Mouse (Mus musculus) forebrain, embryonic 16.5 days (tissue): ENCODE results near the gene Slc43a3. TPM values are rescaled to one million over a fixed set of nuclear protein-coding genes. Genes with fewer than 3 reads are reported as not detected.

Experiments used
- ATAC-seq: fragments of 200-750 bp; cut with Nextera tagmentation; 2 replicates; pipeline ENCODE4 v1.8.0; 2017; ENCODE audit warnings: mild to moderate bottlenecking, moderate library complexity
- H3K27ac ChIP-seq: fragments of 300-500 bp; sonication (generic); 2 replicates; pipeline ENCODE4 v1.5.1; 2014; ENCODE audit warnings: low read length, control low read depth
- H3K27me3 ChIP-seq: fragments of 300-500 bp; sonication (generic); replicated peaks from 2 replicates; pipeline ENCODE4 v1.6.1; 2014; ENCODE audit warnings: low read length; ENCODE audit not compliant: control insufficient read depth, insufficient read depth
- H3K36me3 ChIP-seq: fragments of 300-500 bp; sonication (generic); 2 replicates; pipeline ENCODE4 v1.6.1; 2014; ENCODE audit not compliant: control insufficient read depth, insufficient read depth
- H3K4me1 ChIP-seq: fragments of 300-500 bp; sonication (generic); replicated peaks from 2 replicates; pipeline ENCODE4 v1.6.1; 2014; ENCODE audit warnings: low read length; ENCODE audit not compliant: control insufficient read depth, insufficient read depth
- H3K4me2 ChIP-seq: fragments of 300-500 bp; sonication (generic); 2 replicates; pipeline ENCODE4 v1.6.1; 2014; ENCODE audit warnings: mild to moderate bottlenecking, low read length, control low read depth
- H3K4me3 ChIP-seq: fragments of 300-500 bp; sonication (generic); replicated peaks from 2 replicates; pipeline ENCODE4 v1.5.1; 2014; ENCODE audit warnings: mild to moderate bottlenecking, low read length, control low read depth
- H3K9ac ChIP-seq: fragments of 300-500 bp; sonication (generic); replicated peaks from 2 replicates; pipeline ENCODE4 v1.6.1; 2014; ENCODE audit warnings: low read depth, low read length, control low read depth
- H3K9me3 ChIP-seq: fragments of 300-500 bp; sonication (generic); 2 replicates; pipeline ENCODE4 v1.6.1; 2016; ENCODE audit warnings: low read length; ENCODE audit not compliant: control insufficient read depth
- WGBS: fragments of 180-500 bp; shearing (Covaris S2); extraction: QIAGEN DNeasy Blood & Tissue Kit; methylation state at CpG from one replicate; pipeline ENCODE4 v1.1.7; 2014; 5-methylcytosine and 5-hydroxymethylcytosine counted together
- polyA plus RNA-seq: library from polyadenylated mRNA; unstranded; fragments of >200 nt; fragmentation: Nextera tagmentation; extraction: Ambion mirVana; gene quantifications from 2 replicates; pipeline ENCODE4 v1.2.1, GENCODE M21; 2015

The Slc43a3 gene
- polyA plus RNA-seq, 1 experiment from 2014 or later = 6.6 TPM

DNA sequence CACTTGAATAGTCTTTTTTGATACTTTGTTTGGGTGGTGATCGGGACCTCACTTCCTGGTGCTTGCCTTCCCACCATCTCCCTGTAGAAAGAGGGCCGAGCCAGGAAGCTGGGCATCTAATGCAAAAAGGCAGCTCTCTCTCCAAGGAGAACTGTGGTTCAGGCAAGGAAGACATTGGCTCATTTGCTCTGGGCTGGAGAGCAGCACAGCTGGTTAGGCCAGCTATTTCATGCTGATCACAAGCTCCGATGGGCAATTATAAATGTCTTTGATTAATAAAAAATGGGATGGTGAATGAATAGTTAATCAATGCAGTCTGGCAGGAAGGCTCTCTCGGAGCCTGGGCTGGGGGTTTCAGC lies 1.8 kb upstream of the Slc43a3 start:
- WGBS = 35% methylated on average over 4 of the region's 4 CpGs
- Histone ChIP-seq H3K27ac (no peak overlapping the region), H3K27me3 (no peaks in the 10 kb centered on the region), H3K9ac (no peak overlapping the region), H3K4me2 (no peak overlapping the region), H3K9me3 (no peaks in the 10 kb centered on the region), H3K4me3 (no peak overlapping the region), H3K4me1 (peaks cover 3% of the 10 kb centered on the region; the same call in 1 of the 2 replicates), H3K36me3 (no peaks in the 10 kb centered on the region)
- ATAC-seq = no peak

DNA sequence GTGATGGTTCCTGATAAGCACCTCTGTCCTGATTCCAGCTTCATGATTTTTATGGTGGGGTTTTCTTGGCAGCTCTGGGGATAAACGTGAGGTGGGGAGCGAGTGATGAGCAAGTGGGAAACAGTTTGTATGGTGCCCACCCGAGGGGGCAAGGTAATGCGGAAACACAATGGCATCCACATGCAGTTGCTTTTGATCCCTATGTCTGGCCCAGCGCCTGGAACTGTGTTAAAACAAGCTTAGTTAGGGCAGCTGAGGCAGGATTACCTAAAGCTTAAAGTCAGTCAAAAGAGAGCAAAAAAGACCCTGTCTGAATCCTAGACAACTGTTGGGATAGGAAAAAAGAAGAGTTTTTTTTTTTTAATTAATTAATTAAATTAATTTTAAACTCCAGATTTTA lies 1.3 kb upstream of the Slc43a3 start:
- no peak for ATAC-seq
- no peak overlapping the region for H3K4me3 ChIP-seq
- no peaks in the 10 kb centered on the region for H3K27me3 ChIP-seq
- no peaks in the 10 kb centered on the region for H3K36me3 ChIP-seq
- peaks cover 3% of the 10 kb centered on the region; the same call in 1 of the 2 replicates for H3K4me1 ChIP-seq
- H3K4me2 ChIP-seq = no peak overlapping the region
- 37% methylated on average over 5 of the region's 5 CpGs for WGBS
- H3K9ac ChIP-seq = no peak overlapping the region
- H3K27ac ChIP-seq = no peak overlapping the region
- no peaks in the 10 kb centered on the region for H3K9me3 ChIP-seq

DNA sequence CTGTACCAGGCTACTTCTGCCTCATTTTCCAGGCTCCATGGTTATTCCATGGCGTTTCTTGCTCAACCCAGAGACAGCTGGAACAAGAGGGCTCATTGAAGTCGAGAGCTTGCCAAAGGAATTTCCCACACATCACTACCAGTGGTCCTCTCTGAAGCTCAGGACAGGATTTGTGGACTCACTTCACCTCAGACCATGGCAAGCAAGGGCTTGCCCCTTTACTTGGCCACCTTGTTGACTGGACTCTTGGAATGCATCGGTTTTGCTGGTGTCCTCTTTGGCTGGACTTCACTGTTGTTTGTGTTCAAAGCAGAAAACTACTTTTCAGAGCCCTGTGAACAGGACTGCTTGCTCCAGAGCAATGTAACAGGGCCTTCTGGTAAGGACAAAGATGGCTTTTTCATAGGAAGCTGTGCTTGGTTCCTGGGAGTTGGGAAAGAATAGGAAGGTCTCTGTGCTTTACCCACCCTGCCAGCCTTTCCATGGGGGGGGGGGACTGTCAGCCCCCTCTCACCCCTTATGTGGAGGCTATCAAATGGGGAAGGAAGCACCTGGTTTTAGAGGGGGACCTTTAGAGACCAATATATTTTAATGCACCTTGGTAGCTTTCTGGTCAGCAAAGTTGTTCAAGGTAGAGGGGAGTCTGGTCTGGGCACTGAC lies 1.2 kb downstream of the Slc43a3 start:
- 82% methylated on average over 3 of the region's 3 CpGs for WGBS
- Histone ChIP-seq H3K27ac (no peak overlapping the region), H3K9me3 (no peaks in the 10 kb centered on the region), H3K27me3 (no peaks in the 10 kb centered on the region), H3K4me1 (peaks cover 3% of the 10 kb centered on the region; the same call in 1 of the 2 replicates), H3K4me2 (no peak overlapping the region), H3K9ac (no peak overlapping the region), H3K36me3 (no peaks in the 10 kb centered on the region), H3K4me3 (no peak overlapping the region)
- ATAC-seq = no peak

DNA sequence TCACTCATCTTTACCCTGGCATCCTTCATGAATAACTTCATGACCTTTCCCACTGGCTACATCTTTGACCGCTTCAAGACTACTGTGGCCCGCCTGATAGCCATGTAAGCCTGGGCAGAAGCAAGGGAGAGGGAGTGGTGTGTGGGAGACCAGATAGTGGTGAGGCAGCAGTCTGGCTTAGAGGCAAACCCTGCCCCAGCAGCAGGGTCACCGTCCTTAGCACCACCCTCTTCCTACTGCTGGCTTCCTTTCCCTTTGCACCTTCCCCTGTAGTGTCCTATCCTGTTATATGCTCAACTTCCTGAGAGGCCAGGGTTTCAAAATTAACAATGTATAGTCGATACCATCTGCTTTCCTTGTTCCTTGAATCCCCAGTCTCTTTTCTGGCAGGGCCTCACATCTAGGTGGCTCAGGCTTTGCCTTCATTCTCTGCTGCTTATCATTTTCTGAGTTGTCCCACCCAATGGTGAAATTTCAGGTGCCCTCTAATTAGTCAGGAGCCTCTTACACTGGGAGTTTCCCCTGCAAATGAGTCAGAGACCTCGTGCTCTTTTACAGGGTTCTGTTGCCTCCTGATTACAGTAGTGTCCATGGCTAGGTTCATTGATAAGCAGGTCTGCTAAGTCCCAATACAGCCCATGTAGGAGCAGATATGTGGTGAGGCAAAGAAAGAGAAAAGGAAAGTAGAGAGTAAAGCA lies 2.0 kb downstream of the Slc43a3 start:
- no peak overlapping the region for H3K27ac ChIP-seq
- H3K27me3 ChIP-seq = no peaks in the 10 kb centered on the region
- no peaks in the 10 kb centered on the region for H3K36me3 ChIP-seq
- peaks cover 3% of the 10 kb centered on the region; the same call in 1 of the 2 replicates for H3K4me1 ChIP-seq
- no peak overlapping the region for H3K9ac ChIP-seq
- ATAC-seq = no peak
- 90% methylated on average over 5 of the region's 5 CpGs for WGBS
- no peaks in the 10 kb centered on the region for H3K9me3 ChIP-seq
- no peak overlapping the region for H3K4me3 ChIP-seq
- H3K4me2 ChIP-seq = no peak overlapping the region

DNA sequence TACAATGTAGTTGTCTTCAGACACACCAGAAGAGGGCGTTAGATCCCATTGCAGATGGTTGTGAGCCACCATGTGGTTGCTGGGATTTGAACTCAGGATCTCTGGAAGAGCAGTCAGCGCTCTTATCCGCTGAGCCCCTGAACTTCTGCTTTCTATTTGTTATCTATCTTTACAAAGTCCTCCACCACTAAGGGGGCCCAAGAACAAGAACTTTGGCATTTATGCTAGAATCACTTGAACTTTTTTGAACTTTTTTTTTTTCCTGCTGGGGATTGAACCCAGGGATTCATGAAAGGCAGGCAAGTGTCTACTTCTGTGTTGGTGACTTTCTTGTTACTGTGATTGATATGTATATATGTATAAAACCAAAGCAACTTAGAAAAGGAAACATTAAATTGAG lies 2.9 kb downstream of the Slc43a3 start:
- Histone ChIP-seq H3K9me3 (no peaks in the 10 kb centered on the region), H3K4me3 (no peak overlapping the region), H3K36me3 (no peaks in the 10 kb centered on the region), H3K4me2 (no peak overlapping the region), H3K27ac (no peak overlapping the region), H3K9ac (no peak overlapping the region), H3K4me1 (peaks cover 3% of the 10 kb centered on the region; the same call in 1 of the 2 replicates), H3K27me3 (no peaks in the 10 kb centered on the region)
- 92% methylated on average over 3 of the region's 3 CpGs for WGBS
- no peak for ATAC-seq

DNA sequence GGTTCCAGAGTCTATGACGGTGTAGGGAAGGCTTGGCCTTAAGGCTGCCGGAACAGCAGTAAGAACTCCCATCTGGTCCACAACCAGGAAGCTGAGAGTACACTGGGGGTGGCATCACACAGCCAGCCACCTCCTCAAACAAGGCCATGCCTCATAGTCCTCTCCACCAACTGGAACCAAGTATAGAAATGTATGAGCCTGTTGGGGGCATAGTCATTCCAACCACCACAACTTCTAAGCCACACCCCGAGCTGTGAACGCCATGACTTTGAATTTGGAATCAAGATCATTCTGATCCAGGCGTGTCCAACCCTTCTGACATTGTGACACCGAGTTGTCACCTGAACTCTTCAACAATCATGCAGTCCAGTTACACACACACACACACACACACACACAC lies 3.3 kb downstream of the Slc43a3 start:
- Histone ChIP-seq H3K9ac (no peak overlapping the region), H3K9me3 (no peaks in the 10 kb centered on the region), H3K4me3 (no peak overlapping the region), H3K36me3 (no peaks in the 10 kb centered on the region), H3K27me3 (no peaks in the 10 kb centered on the region), H3K4me1 (peaks cover 3% of the 10 kb centered on the region; the same call in 1 of the 2 replicates), H3K4me2 (no peak overlapping the region), H3K27ac (no peak overlapping the region)
- WGBS = 97% methylated on average over 6 of the region's 6 CpGs
- no peak for ATAC-seq

DNA sequence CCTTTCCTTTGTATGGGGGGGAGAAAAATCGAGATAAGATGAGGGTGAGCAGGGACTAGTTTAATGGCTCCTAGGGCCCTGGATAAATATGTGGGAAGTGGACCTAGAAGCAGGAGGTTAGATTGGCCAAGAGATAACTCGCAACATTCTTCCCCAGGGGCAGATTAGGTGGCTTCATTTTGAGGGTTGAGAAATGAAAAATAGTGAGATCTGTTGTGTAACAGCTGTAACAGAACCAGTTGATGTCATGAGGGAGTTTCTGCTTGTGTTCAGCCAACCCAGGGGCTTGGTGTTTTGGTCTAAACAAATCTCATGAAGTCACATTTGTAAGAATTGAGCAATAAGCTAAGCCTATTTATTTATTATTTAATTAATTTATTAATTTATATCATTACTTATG lies 5.0 kb downstream of the Slc43a3 start:
- no peak overlapping the region for H3K27ac ChIP-seq
- no peak for ATAC-seq
- 81% methylated on average over 2 of the region's 2 CpGs for WGBS

DNA sequence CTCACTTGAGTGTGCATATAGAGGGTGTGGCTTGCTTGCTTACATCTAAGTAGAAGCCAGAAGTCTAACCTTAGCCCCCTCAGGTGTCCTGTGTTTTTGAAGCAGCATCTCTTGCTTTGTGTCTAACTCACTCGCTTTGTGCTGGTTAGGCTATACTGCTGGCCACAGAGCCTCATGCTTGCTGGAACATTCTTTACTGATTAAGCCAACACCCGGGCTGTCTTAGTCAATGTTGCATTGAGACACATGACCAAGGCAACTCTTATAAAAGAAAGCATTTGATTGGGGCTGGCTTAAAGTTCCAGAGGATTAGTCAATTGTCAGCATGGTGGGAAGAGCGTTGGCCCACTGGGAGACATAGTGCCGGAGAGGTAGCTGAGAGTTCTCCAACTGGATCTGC lies 5.4 kb downstream of the Slc43a3 start:
- Histone ChIP-seq H3K4me1 (no peaks in the 10 kb centered on the region; the same call in 1 of the 2 replicates), H3K4me2 (no peak overlapping the region), H3K36me3 (no peaks in the 10 kb centered on the region), H3K9ac (no peak overlapping the region), H3K27me3 (no peaks in the 10 kb centered on the region), H3K27ac (no peak overlapping the region), H3K9me3 (no peaks in the 10 kb centered on the region), H3K4me3 (no peak overlapping the region)
- ATAC-seq = no peak
- 87% methylated on average over 4 of the region's 4 CpGs for WGBS

More for the DNA sequence above, 5.0 kb downstream of the Slc43a3 start:
- Histone ChIP-seq H3K36me3 (no peaks in the 10 kb centered on the region), H3K9ac (no peak overlapping the region), H3K4me3 (no peak overlapping the region), H3K4me2 (no peak overlapping the region), H3K9me3 (no peaks in the 10 kb centered on the region), H3K4me1 (peaks cover 3% of the 10 kb centered on the region; the same call in 1 of the 2 replicates), H3K27me3 (no peaks in the 10 kb centered on the region)

DNA sequence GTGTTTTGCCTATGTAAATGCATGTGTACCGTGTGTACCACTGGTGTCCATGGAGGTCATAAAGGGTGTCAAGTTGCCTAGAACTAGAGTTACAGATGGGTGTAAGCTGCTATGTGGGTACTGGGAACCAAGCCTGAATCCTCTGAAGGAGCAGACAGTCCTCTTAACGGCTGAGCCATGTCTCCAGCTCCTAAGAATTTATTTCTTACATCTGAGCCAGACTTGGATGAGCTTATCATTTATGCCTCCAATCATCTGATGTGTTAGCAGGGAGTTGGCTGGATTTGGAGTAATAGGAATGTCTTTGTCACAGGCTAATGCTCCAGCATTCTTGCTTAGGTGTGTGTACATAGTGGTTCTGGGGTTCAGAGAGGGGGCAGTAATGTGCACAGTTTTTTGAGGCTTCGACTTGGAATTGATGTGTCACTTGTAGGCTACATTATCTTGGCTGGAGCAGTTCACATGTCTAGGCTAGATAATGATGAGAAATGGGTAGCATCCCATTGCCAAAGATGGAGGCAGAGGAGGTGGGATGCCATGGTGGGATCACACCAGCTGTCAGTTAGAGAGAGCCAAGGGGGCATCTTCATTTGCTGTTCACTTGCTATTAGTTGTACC lies 10.9 kb downstream of the Slc43a3 start:
- Histone ChIP-seq H3K9ac (no peak overlapping the region), H3K36me3 (no peaks in the 10 kb centered on the region), H3K4me3 (no peak overlapping the region), H3K27me3 (no peaks in the 10 kb centered on the region), H3K9me3 (no peaks in the 10 kb centered on the region), H3K27ac (peak overlapping the region; percentile 61), H3K4me2 (no peak overlapping the region), H3K4me1 (peaks cover 3% of the 10 kb centered on the region; the same call in 1 of the 2 replicates)
- ATAC-seq = peak; percentile 63
- WGBS = 75% methylated on average over 3 of the region's 3 CpGs
